Mouse (Mus musculus) CH12.LX (cell line): Measurements from ENCODE around the gene Slc24a3.

Source experiments
- POLR2A ChIP-seq: IDR thresholded peaks from 2 replicates; pipeline ENCODE4 v1.6.1; 2011; ENCODE audit warnings: low read depth, mild to moderate bottlenecking, improper control_type of control experiment, low read length
- ZMIZ1 ChIP-seq: IDR thresholded peaks from 2 replicates; pipeline ENCODE4 v1.6.1; 2012; ENCODE audit warnings: low read depth, mild to moderate bottlenecking, inconsistent platforms, low read length, improper control_type of control experiment

GRCm38 (mm10) chr2:145370795-145371194 lies 203.2 kb downstream of the Slc24a3 start:
- TF ChIP-seq POLR2A = no peak
- no peak for TF ChIP-seq ZMIZ1
